Mouse (Mus musculus): ENCODE measurements around the gene Gm20767.
"Not testable (repeated sequence)": the region's sequence is repeated elsewhere in the genome, so short reads cannot be mapped to it uniquely, and the experiment has no call there.

DNA sequence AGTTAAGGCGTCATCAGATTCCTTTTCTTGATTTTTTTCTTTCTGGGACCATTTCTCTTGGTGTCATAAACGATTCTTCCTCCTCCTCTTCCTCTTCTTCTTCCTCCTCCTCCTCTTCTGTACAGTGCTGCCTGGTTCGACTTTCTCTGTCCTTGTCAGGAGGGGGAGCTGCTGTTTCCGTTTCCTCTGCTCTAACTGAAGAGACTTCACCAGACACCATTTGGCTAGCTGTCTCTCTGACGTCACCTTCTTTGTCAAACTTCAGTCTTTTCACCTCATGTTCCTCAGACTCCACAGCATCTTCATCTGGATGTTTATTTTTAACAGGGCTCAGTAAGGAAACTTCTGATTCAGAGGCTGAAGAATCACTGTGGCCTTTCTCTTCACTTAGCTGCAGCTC lies 40.7 kb upstream of the Gm20767 start:
- TF ChIP-seq TAL1, GATA1 (IDR thresholded peaks at IDR 0.05; ENCODE audit: low read length): not testable (repeated sequence)

Measured in erythroblast, embryonic 14.5 days (primary cell).